Mouse (Mus musculus) G1E (cell line): ENCODE measurements at regions not wholly inside any gene's neighbourhood (a gene's known extent, or its start where the extent isn't known, plus 50 kb on each side); places are given as distances from the start of the nearest gene placed in this dataset.

Experiments
- ATAC-seq: 2 replicates; pipeline ENCODE4 v1.8.0; 2016; ENCODE audit warnings: mild to moderate bottlenecking; ENCODE audit not compliant: insufficient number of reproducible peaks, poor library complexity, low FRiP score, severe bottlenecking; ENCODE audit errors: extremely low read depth
- DNase-seq: peaks from one replicate; pipeline ENCODE4 v3.0.0; 2012; ENCODE audit warnings: low spot score
- H3K27me3 ChIP-seq: 2 replicates; pipeline ENCODE4 v1.6.1; 2012; ENCODE audit warnings: mild to moderate bottlenecking, low read length, inconsistent platforms; ENCODE audit not compliant: insufficient read depth
- H3K36me3 ChIP-seq: replicated peaks from 2 replicates; pipeline ENCODE3; 2012; ENCODE audit warnings: mild to moderate bottlenecking, inconsistent platforms
- H3K4me1 ChIP-seq: 2 replicates; pipeline ENCODE4 v1.6.1; 2012; ENCODE audit warnings: low read depth, low read length, inconsistent platforms, mixed read lengths; ENCODE audit not compliant: insufficient read depth
- H3K4me3 ChIP-seq: 2 replicates; pipeline ENCODE4 v1.5.1; 2012; ENCODE audit warnings: low read depth, mild to moderate bottlenecking, inconsistent platforms, low read length, moderate library complexity, mixed read lengths
- H3K9me3 ChIP-seq: replicated peaks from 2 replicates; pipeline ENCODE4 v1.6.1; 2012; ENCODE audit warnings: inconsistent platforms
- CTCF ChIP-seq: IDR thresholded peaks from 2 replicates; pipeline ENCODE4 v1.5.1; 2012; ENCODE audit warnings: low read depth, low read length, inconsistent platforms, mixed read lengths
- GATA1 ChIP-seq: IDR thresholded peaks from 2 replicates; pipeline ENCODE4 v1.6.1; 2012; ENCODE audit warnings: borderline replicate concordance, low read length, inconsistent platforms, mixed read lengths
- GATA2 ChIP-seq: IDR thresholded peaks from 2 replicates; pipeline ENCODE4 v1.6.1; 2012; ENCODE audit warnings: low read depth, low read length, inconsistent platforms, borderline replicate concordance
- POLR2AphosphoS5 ChIP-seq: IDR thresholded peaks from 2 replicates; pipeline ENCODE4 v1.6.1; 2012; ENCODE audit warnings: low read depth, low read length, inconsistent platforms; ENCODE audit not compliant: insufficient replicate concordance
- TAL1 ChIP-seq: conservative IDR thresholded peaks from 2 replicates; pipeline ENCODE4 v1.6.1; 2012; ENCODE audit warnings: low read depth, low read length, inconsistent platforms, mixed read lengths

DNA sequence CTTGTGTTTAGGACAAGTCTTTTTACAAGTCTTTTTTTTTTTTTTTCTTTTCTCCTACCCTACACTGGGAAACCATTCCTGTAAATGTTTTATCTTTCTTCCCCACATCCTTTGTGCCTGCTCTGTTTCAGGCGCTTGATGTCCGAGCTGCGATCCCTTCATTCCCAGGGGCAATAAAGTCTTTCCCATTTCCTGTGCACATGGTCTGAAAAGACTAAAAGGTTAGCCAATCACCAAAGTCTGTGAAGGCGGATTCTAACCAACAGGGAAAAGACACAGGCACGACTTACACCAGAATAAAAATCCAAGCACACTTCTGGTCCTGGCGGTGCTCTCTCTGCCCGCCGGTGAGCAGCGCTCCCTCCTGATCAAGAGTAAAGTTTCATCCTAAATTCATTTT, 135.3 kb upstream of the Slc38a2 start:
- Histone ChIP-seq H3K4me3 (no peak overlapping the region), H3K9me3 (peaks cover 41% of the 10 kb centered on the region), H3K4me1 (no peaks in the 10 kb centered on the region), H3K36me3 (no peaks in the 10 kb centered on the region), H3K27me3 (no peaks in the 10 kb centered on the region)
- DNase-seq: no peak
- no peak for ATAC-seq
- TF ChIP-seq GATA2: no peak

DNA sequence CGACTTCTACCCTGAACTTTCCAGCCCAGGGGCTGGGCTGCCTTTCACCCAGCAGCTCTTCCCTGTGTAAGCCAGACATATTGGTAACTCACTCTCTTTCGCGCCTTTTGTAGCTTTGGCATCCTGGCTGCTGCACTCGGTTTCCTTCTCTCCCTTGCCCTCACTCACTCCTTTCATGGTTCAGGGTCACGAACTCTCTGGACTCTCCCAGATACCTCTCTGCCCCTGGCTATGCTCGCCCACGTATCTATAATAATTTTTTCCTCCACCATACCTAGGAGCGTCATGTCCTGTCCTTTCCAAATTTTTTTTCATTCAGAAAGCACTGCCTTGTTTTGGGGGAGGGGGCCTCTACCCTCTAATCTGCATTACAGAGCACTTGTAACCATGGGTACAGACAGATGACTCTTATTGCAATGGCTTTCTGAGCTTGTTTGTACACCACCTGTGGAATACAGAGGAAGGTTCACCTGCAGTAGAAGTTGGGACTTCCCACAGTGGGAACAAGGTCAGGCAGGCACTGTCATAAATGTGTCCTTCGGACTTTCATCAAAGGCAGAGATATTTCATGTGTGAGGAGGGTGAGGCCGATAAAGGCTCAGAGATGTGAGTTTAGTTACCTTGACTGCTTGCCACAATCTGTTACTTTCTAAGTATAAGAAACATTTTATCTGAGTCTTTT, 134.8 kb upstream of the Slc38a2 start:
- H3K9me3 ChIP-seq: peaks cover 44% of the 10 kb centered on the region
- no peak for ATAC-seq

DNA sequence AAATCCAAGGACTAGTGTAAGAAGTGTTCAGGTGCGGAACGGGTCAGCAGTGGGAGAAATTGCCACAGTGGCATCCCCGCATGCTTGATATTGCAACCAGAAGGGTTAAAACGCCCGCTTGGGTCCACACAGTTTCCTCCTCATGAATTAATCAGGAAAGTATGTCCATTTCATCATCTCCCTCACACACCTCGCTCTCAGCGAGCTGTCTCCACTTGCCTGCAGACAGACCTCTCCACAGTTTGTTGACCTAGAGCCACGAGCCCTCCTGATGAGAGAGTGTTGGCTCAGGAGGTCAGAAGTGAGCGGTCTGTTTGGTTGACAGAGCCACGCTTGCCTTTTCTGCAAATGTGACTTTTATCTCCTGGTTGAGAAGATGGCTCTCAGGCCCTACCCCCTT, 132.9 kb upstream of the Slc38a2 start:
- no peak overlapping the region for H3K4me3 ChIP-seq
- ATAC-seq (no peak), DNase-seq (no peak)
- no peaks in the 10 kb centered on the region for H3K4me1 ChIP-seq
- TF ChIP-seq GATA2 (no peak), POLR2AphosphoS5 (no peak), CTCF (no peak), GATA1 (no peak), TAL1 (no peak)
- H3K36me3 ChIP-seq: no peaks in the 10 kb centered on the region
- peaks cover 61% of the 10 kb centered on the region for H3K9me3 ChIP-seq
- no peaks in the 10 kb centered on the region for H3K27me3 ChIP-seq

More for the DNA sequence above, 134.8 kb upstream of the Slc38a2 start:
- Histone ChIP-seq H3K4me1 (no peaks in the 10 kb centered on the region), H3K4me3 (no peak overlapping the region), H3K27me3 (no peaks in the 10 kb centered on the region), H3K36me3 (no peaks in the 10 kb centered on the region)
- TF ChIP-seq CTCF: no peak
- no peak for TF ChIP-seq POLR2AphosphoS5
- TF ChIP-seq GATA2: no peak
- TF ChIP-seq TAL1: no peak
- TF ChIP-seq GATA1: no peak
- no peak for DNase-seq

DNA sequence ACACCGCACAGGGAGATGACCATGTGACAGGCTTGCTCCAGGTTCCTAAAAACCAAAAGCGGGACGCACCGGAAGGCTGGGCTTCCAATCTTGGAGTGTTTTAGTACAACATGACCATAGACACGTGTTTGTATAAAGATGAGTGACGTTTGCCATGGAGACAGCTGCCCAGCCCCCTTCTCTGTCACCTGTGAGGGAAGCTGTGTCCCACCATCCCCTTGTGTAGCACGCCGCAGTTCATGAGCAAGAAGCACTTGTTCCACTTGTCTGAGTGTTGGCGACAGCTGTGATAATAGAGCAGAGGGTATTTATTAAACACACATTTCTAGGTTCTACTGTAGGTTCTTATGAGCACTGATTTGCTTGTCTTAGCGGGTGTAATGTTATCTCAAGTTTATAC, 131.7 kb upstream of the Slc38a2 start:
- DNase-seq (no peak), ATAC-seq (no peak)
- Histone ChIP-seq H3K27me3 (no peaks in the 10 kb centered on the region), H3K9me3 (peaks cover 65% of the 10 kb centered on the region), H3K4me3 (no peak overlapping the region), H3K4me1 (no peaks in the 10 kb centered on the region), H3K36me3 (no peaks in the 10 kb centered on the region)
- TF ChIP-seq CTCF (no peak), POLR2AphosphoS5 (no peak)

DNA sequence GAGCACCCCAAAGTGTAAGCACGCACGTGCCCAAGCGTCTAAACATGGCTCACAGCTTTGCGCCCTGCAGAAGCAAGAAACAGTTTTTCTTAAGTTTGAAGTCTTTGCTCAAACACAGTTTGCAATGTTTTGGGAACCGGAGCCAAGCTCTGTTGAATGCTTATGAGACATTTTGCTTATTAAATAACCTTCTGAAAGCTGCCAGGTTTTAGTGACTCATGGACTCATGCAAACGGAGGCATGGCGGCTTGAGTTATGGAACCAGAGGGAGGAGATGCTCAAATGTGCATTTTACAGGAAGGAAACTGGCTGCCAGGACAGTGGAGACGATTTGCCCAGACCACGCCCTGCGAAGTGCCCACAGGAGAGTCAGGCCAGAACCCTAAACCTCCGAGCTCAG, 131.0 kb upstream of the Slc38a2 start:
- Histone ChIP-seq H3K36me3 (no peaks in the 10 kb centered on the region), H3K9me3 (peaks cover 68% of the 10 kb centered on the region), H3K4me3 (no peak overlapping the region), H3K4me1 (no peaks in the 10 kb centered on the region), H3K27me3 (no peaks in the 10 kb centered on the region)
- DNase-seq (no peak), ATAC-seq (no peak)
- no peak for TF ChIP-seq POLR2AphosphoS5
- TF ChIP-seq TAL1: no peak
- no peak for TF ChIP-seq CTCF

DNA sequence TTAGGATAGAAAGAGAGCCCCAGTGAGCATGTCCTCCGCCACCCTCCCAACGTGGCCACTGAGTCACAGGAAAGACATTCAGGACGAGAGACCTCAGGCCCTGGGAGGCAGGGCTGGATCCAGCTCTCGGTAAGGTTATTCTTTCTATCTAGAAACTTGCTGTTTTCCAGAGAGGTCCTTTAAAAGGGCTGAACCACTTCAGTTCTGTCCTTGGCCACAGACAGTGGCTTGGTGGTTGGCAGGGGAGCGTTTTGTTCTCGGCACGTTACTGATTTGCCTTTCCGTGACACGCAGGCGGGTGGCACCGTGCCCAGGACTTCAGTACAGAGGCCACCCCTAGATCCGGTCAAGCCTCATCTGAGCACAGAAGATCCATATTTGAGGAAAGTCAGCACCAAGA, 130.4 kb upstream of the Slc38a2 start:
- no peaks in the 10 kb centered on the region for H3K27me3 ChIP-seq
- H3K4me1 ChIP-seq: no peaks in the 10 kb centered on the region
- no peak for ATAC-seq
- no peak overlapping the region for H3K4me3 ChIP-seq
- TF ChIP-seq GATA1 (no peak), CTCF (no peak), TAL1 (no peak), POLR2AphosphoS5 (no peak), GATA2 (no peak)
- no peaks in the 10 kb centered on the region for H3K36me3 ChIP-seq
- peaks cover 71% of the 10 kb centered on the region for H3K9me3 ChIP-seq
- DNase-seq: no peak

DNA sequence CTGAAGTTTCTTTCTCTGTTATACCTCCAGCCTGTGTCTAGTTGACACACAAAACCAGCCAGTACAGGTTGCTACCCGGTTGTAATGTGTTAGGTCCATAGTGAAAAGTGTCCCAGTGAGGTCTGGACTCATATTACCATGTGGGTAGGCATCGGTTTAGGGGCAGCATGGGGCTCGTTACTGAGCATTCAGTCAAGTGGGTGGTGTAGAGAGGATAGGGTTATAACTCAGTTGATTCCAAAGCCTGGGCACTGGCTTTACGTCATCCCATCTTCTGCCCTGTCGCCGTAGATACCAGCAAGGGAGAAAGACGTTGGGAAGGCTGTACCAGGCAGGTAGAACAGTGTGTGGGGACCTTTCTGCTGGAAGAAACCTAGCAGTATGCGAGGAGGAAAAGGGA, 129.2 kb upstream of the Slc38a2 start:
- TF ChIP-seq TAL1: no peak
- Histone ChIP-seq H3K9me3 (peaks cover 70% of the 10 kb centered on the region), H3K4me3 (no peak overlapping the region), H3K4me1 (no peaks in the 10 kb centered on the region), H3K27me3 (no peaks in the 10 kb centered on the region), H3K36me3 (no peaks in the 10 kb centered on the region)
- ATAC-seq (no peak), DNase-seq (no peak)
